Mouse (Mus musculus) midbrain, embryonic 13.5 days (tissue): ENCODE results near the gene Ankfn1. TPM values are rescaled to one million over a fixed set of nuclear protein-coding genes. Genes with fewer than 3 reads are reported as not detected.

Source experiments
- ATAC-seq: fragments of 200-750 bp; cut with Nextera tagmentation; 2 replicates; pipeline ENCODE4 v1.8.0; 2017; ENCODE audit warnings: mild to moderate bottlenecking, moderate TSS enrichment, moderate library complexity
- H3K27ac ChIP-seq: fragments of 300-500 bp; sonication (generic); 2 replicates; pipeline ENCODE4 v1.5.1; 2015; ENCODE audit warnings: inconsistent platforms, mild to moderate bottlenecking, moderate library complexity
- H3K27me3 ChIP-seq: fragments of 300-500 bp; sonication (generic); 2 replicates; pipeline ENCODE4 v1.6.1; 2015; ENCODE audit warnings: mild to moderate bottlenecking, inconsistent platforms
- H3K36me3 ChIP-seq: fragments of 300-500 bp; sonication (generic); 2 replicates; pipeline ENCODE4 v1.6.1; 2015; ENCODE audit warnings: mild to moderate bottlenecking, inconsistent platforms
- H3K4me1 ChIP-seq: fragments of 300-500 bp; sonication (generic); replicated peaks from 2 replicates; pipeline ENCODE4 v1.6.1; 2015; ENCODE audit warnings: inconsistent platforms
- H3K4me2 ChIP-seq: fragments of 300-500 bp; sonication (generic); replicated peaks from 2 replicates; pipeline ENCODE4 v1.6.1; 2015; ENCODE audit warnings: moderate library complexity, mild to moderate bottlenecking, inconsistent platforms
- H3K4me3 ChIP-seq: fragments of 300-500 bp; sonication (generic); replicated peaks from 2 replicates; pipeline ENCODE4 v1.5.1; 2015; ENCODE audit warnings: mild to moderate bottlenecking, inconsistent platforms
- H3K9ac ChIP-seq: fragments of 300-500 bp; sonication (generic); replicated peaks from 2 replicates; pipeline ENCODE4 v1.6.1; 2015; ENCODE audit warnings: mild to moderate bottlenecking, inconsistent platforms
- H3K9me3 ChIP-seq: fragments of 300-500 bp; sonication (generic); 2 replicates; pipeline ENCODE4 v1.6.1; 2016; ENCODE audit warnings: mild to moderate bottlenecking, inconsistent platforms
- WGBS: fragments of 180-500 bp; shearing (Covaris S2); methylation state at CpG from one replicate; pipeline ENCODE4 v1.1.7; 2015; 5-methylcytosine and 5-hydroxymethylcytosine counted together
- polyA plus RNA-seq: library from polyadenylated mRNA; unstranded; fragments of >200 nt; fragmentation: Nextera tagmentation; extraction: Ambion mirVana; gene quantifications from 2 replicates; pipeline ENCODE4 v1.2.1, GENCODE M21; 2015

Gene Ankfn1
- polyA plus RNA-seq, 1 experiment from 2014 or later = 3.6 TPM

- Histone ChIP-seq H3K9ac (no peak overlapping the region), H3K4me1 (peaks cover 12% of the 10 kb centered on the region), H3K27ac (peak overlapping the region; percentile 14; the same call in 1 of the 2 replicates), H3K9me3 (no peaks in the 10 kb centered on the region), H3K4me3 (no peak overlapping the region), H3K27me3 (no peaks in the 10 kb centered on the region), H3K36me3 (no peaks in the 10 kb centered on the region), H3K4me2 (no peak overlapping the region)
- 65% methylated on average over 7 of the region's 7 CpGs for WGBS
- ATAC-seq = no peak
These were observed 169.4 kb downstream of the Ankfn1 start for GRCm38 (mm10) chr11:89608071-89608470.

GRCm38 (mm10) chr11:89607270-89607669 is 170.2 kb downstream of the Ankfn1 start:
- Histone ChIP-seq H3K9ac (no peak overlapping the region), H3K36me3 (no peaks in the 10 kb centered on the region), H3K4me1 (peaks cover 12% of the 10 kb centered on the region), H3K9me3 (no peaks in the 10 kb centered on the region), H3K27ac (no peak overlapping the region), H3K27me3 (no peaks in the 10 kb centered on the region), H3K4me2 (no peak overlapping the region), H3K4me3 (no peak overlapping the region)
- WGBS = 78% methylated on average over 3 of the region's 3 CpGs
- no peak for ATAC-seq

GRCm38 (mm10) chr11:89606346-89606745 is 171.1 kb downstream of the Ankfn1 start:
- no peaks in the 10 kb centered on the region for H3K36me3 ChIP-seq
- no peak for ATAC-seq
- no peaks in the 10 kb centered on the region for H3K27me3 ChIP-seq
- no peaks in the 10 kb centered on the region for H3K9me3 ChIP-seq
- H3K4me2 ChIP-seq = no peak overlapping the region
- 83% methylated on average over 6 of the region's 6 CpGs for WGBS
- H3K27ac ChIP-seq = no peak overlapping the region
- H3K4me3 ChIP-seq = no peak overlapping the region
- H3K4me1 ChIP-seq = peaks cover 12% of the 10 kb centered on the region
- no peak overlapping the region for H3K9ac ChIP-seq

- H3K4me1 ChIP-seq = peaks cover 7% of the 10 kb centered on the region
- H3K27me3 ChIP-seq = no peaks in the 10 kb centered on the region
- no peak overlapping the region for H3K4me3 ChIP-seq
- no peaks in the 10 kb centered on the region for H3K9me3 ChIP-seq
- no peaks in the 10 kb centered on the region for H3K36me3 ChIP-seq
- H3K4me2 ChIP-seq = no peak overlapping the region
- no peak overlapping the region for H3K9ac ChIP-seq
- no peak overlapping the region for H3K27ac ChIP-seq
- WGBS = 90% methylated on average over 5 of the region's 5 CpGs
- no peak for ATAC-seq
These were observed 174.5 kb downstream of the Ankfn1 start for GRCm38 (mm10) chr11:89602966-89603365.

GRCm38 (mm10) chr11:89600921-89601515 is 176.4 kb downstream of the Ankfn1 start:
- Histone ChIP-seq H3K9me3 (no peaks in the 10 kb centered on the region), H3K36me3 (no peaks in the 10 kb centered on the region), H3K27ac (no peak overlapping the region), H3K4me2 (no peak overlapping the region), H3K4me1 (no peaks in the 10 kb centered on the region), H3K9ac (no peak overlapping the region), H3K4me3 (no peak overlapping the region), H3K27me3 (no peaks in the 10 kb centered on the region)
- ATAC-seq = no peak
- 82% methylated on average over 8 of the region's 8 CpGs for WGBS

GRCm38 (mm10) chr11:89590273-89590874 is 187.1 kb downstream of the Ankfn1 start:
- Histone ChIP-seq H3K36me3 (no peaks in the 10 kb centered on the region), H3K27me3 (no peaks in the 10 kb centered on the region), H3K27ac (no peak overlapping the region), H3K4me1 (no peaks in the 10 kb centered on the region), H3K4me2 (no peak overlapping the region), H3K9ac (no peak overlapping the region), H3K9me3 (no peaks in the 10 kb centered on the region), H3K4me3 (no peak overlapping the region)
- no peak for ATAC-seq
- 87% methylated on average over 10 of the region's 10 CpGs for WGBS

- no peaks in the 10 kb centered on the region for H3K9me3 ChIP-seq
- 52% methylated on average over 2 of the region's 2 CpGs for WGBS
- no peak overlapping the region for H3K27ac ChIP-seq
- H3K4me1 ChIP-seq = no peaks in the 10 kb centered on the region
- no peaks in the 10 kb centered on the region for H3K27me3 ChIP-seq
- H3K4me3 ChIP-seq = no peak overlapping the region
- no peak for ATAC-seq
- H3K36me3 ChIP-seq = no peaks in the 10 kb centered on the region
- no peak overlapping the region for H3K4me2 ChIP-seq
- no peak overlapping the region for H3K9ac ChIP-seq
These were observed 191.1 kb downstream of the Ankfn1 start for GRCm38 (mm10) chr11:89586341-89586740.

GRCm38 (mm10) chr11:89579826-89580225 is 197.6 kb downstream of the Ankfn1 start:
- Histone ChIP-seq H3K27ac (no peak overlapping the region), H3K9me3 (no peaks in the 10 kb centered on the region), H3K4me3 (no peak overlapping the region), H3K9ac (no peak overlapping the region), H3K4me1 (no peaks in the 10 kb centered on the region), H3K4me2 (no peak overlapping the region), H3K36me3 (no peaks in the 10 kb centered on the region), H3K27me3 (no peaks in the 10 kb centered on the region)
- ATAC-seq = no peak
- 83% methylated on average over 6 of the region's 6 CpGs for WGBS

- no peak overlapping the region for H3K4me2 ChIP-seq
- H3K36me3 ChIP-seq = no peaks in the 10 kb centered on the region
- H3K27ac ChIP-seq = no peak overlapping the region
- no peaks in the 10 kb centered on the region for H3K4me1 ChIP-seq
- 62% methylated on average over 4 of the region's 4 CpGs for WGBS
- H3K9me3 ChIP-seq = no peaks in the 10 kb centered on the region
- no peak for ATAC-seq
- H3K9ac ChIP-seq = no peak overlapping the region
- H3K27me3 ChIP-seq = no peaks in the 10 kb centered on the region
- H3K4me3 ChIP-seq = no peak overlapping the region
These were observed 198.3 kb downstream of the Ankfn1 start for GRCm38 (mm10) chr11:89579111-89579510.

GRCm38 (mm10) chr11:89574269-89574838 is 203.1 kb downstream of the Ankfn1 start:
- H3K36me3 ChIP-seq = no peaks in the 10 kb centered on the region
- no peak overlapping the region for H3K4me3 ChIP-seq
- no peak overlapping the region for H3K27ac ChIP-seq
- H3K4me1 ChIP-seq = no peaks in the 10 kb centered on the region
- ATAC-seq = no peak
- WGBS = 72% methylated on average over 11 of the region's 11 CpGs
- H3K4me2 ChIP-seq = no peak overlapping the region
- no peaks in the 10 kb centered on the region for H3K9me3 ChIP-seq
- no peaks in the 10 kb centered on the region for H3K27me3 ChIP-seq
- H3K9ac ChIP-seq = no peak overlapping the region

GRCm38 (mm10) chr11:89569391-89570145 is 207.9 kb downstream of the Ankfn1 start:
- Histone ChIP-seq H3K27me3 (no peaks in the 10 kb centered on the region), H3K4me2 (no peak overlapping the region), H3K9ac (no peak overlapping the region), H3K4me3 (no peak overlapping the region), H3K36me3 (no peaks in the 10 kb centered on the region), H3K4me1 (no peaks in the 10 kb centered on the region), H3K9me3 (no peaks in the 10 kb centered on the region), H3K27ac (no peak overlapping the region)
- ATAC-seq = no peak
- WGBS = 77% methylated on average over 11 of the region's 11 CpGs

GRCm38 (mm10) chr11:89568246-89568645 is 209.2 kb downstream of the Ankfn1 start:
- Histone ChIP-seq H3K4me3 (no peak overlapping the region), H3K9ac (no peak overlapping the region), H3K27ac (no peak overlapping the region), H3K4me1 (no peaks in the 10 kb centered on the region), H3K9me3 (no peaks in the 10 kb centered on the region), H3K36me3 (no peaks in the 10 kb centered on the region), H3K4me2 (no peak overlapping the region), H3K27me3 (no peaks in the 10 kb centered on the region)
- no peak for ATAC-seq
- WGBS = 93% methylated on average over 4 of the region's 4 CpGs
